Mouse (Mus musculus): Measurements from ENCODE around the gene Rasgef1a. TPM values are rescaled to one million over a fixed set of nuclear protein-coding genes. Genes with fewer than 3 reads are reported as not detected.

Gene Rasgef1a
- total RNA-seq, 1 experiment: 0.94 TPM

DNA sequence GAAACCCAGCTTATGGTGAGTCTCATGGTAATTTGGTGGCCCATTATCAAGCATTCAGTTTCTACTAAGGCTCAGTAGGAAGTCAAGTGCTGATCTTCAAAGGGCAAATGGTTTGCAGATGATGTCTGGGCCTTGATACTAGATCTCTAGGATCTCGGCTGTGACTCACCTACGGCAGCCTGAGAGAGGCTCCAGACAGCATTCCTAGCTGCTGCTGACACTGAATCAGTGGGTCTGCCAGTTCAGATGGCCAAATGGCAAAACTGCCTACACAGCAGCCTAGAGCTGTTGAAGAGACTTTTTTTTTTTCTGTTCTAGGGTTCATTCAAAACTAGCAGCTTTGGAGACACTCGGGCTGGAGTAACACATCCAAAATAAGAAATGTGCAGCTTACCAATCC is 15.8 kb downstream of the Rasgef1a start:
- DNase-seq (ENCODE audit: low read depth, low spot score): no peak
- no peak for TF ChIP-seq HCFC1 (IDR thresholded peaks at IDR 0.05; ENCODE audit: borderline replicate concordance, insufficient read depth, low read length)
- TF ChIP-seq MAFK (IDR thresholded peaks at IDR 0.05; ENCODE audit: insufficient read depth, low read depth, low read length): no peak
- TF ChIP-seq ZC3H11A (IDR thresholded peaks at IDR 0.05; ENCODE audit: borderline replicate concordance, low read depth, low read length): no peak
- no peak for TF ChIP-seq ZNF384 (IDR thresholded peaks at IDR 0.05; ENCODE audit: low read depth, low read length)
- TF ChIP-seq CHD2 (IDR thresholded peaks at IDR 0.05; ENCODE audit: low read depth, low read length): no peak
- no peak overlapping the region for H3K9ac ChIP-seq (ENCODE audit: insufficient read depth, low read depth, low read length, poor library complexity, severe bottlenecking)
- in situ Hi-C loops (cut with MboI; ENCODE audit: low sequenced_read_pairs in 2 of 2, unreplicated experiment in 2 of 2): no loop called here
- no peaks in the 10 kb centered on the region for H3K9me3 ChIP-seq (ENCODE audit: control insufficient read depth, insufficient read depth, low read depth, low read length)
- H3K27ac ChIP-seq (ENCODE audit: insufficient read depth, low read depth, low read length, poor library complexity, severe bottlenecking): no peak overlapping the region
- no peak overlapping the region for H3K4me3 ChIP-seq (ENCODE audit: insufficient read depth in 1 of 2, low read depth in 1 of 2, low read length in 2 of 2, poor library complexity in 1 of 2, severe bottlenecking in 1 of 2)
- H3K4me1 ChIP-seq (ENCODE audit: control insufficient read depth in 2 of 2, insufficient read depth in 2 of 2, low read length in 2 of 2, poor library complexity in 1 of 2): no peaks in the 10 kb centered on the region
- H3K36me3 ChIP-seq (ENCODE audit: control insufficient read depth, insufficient read depth, low read length, poor library complexity, severe bottlenecking): no peaks in the 10 kb centered on the region

DNA sequence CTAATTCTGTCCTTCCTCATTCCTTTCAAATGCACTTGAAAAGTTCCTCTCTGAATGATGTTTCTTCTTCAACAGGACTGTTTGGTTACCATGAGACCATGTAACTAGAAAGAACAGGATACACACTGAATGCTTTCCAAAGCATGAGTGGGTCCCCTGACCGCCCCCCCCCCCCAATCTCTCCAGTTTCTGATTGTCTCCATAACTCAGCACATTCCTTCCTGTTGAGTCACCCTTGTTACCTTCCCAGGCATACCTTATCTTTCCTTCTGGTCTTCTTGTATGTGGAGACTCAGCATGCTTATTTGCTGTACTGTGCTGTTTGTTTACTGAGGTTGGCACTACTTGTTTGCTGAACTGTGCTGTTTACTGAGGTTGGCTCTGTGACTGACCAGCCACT is 20.2 kb downstream of the Rasgef1a start:
- Histone ChIP-seq H3K27ac (ENCODE audit: insufficient read depth, low read depth, low read length, poor library complexity, severe bottlenecking) (no peak overlapping the region), H3K9ac (ENCODE audit: insufficient read depth, low read depth, low read length, poor library complexity, severe bottlenecking) (no peak overlapping the region), H3K9me3 (ENCODE audit: control insufficient read depth, insufficient read depth, low read depth, low read length) (no peaks in the 10 kb centered on the region), H3K4me3 (ENCODE audit: insufficient read depth in 1 of 2, low read depth in 1 of 2, low read length in 2 of 2, poor library complexity in 1 of 2, severe bottlenecking in 1 of 2) (no peak overlapping the region), H3K36me3 (ENCODE audit: control insufficient read depth, insufficient read depth, low read length, poor library complexity, severe bottlenecking) (no peaks in the 10 kb centered on the region), H3K4me1 (ENCODE audit: control insufficient read depth in 2 of 2, insufficient read depth in 2 of 2, low read length in 2 of 2, poor library complexity in 1 of 2) (no peaks in the 10 kb centered on the region)
- TF ChIP-seq HCFC1 (IDR thresholded peaks at IDR 0.05; ENCODE audit: borderline replicate concordance, insufficient read depth, low read length) (no peak), ZNF384 (IDR thresholded peaks at IDR 0.05; ENCODE audit: low read depth, low read length) (no peak), MAFK (IDR thresholded peaks at IDR 0.05; ENCODE audit: insufficient read depth, low read depth, low read length) (no peak), CHD2 (IDR thresholded peaks at IDR 0.05; ENCODE audit: low read depth, low read length) (no peak), ZC3H11A (IDR thresholded peaks at IDR 0.05; ENCODE audit: borderline replicate concordance, low read depth, low read length) (no peak)
- DNase-seq (ENCODE audit: low read depth, low spot score): no peak
- in situ Hi-C loops (cut with MboI; ENCODE audit: low sequenced_read_pairs in 2 of 2, unreplicated experiment in 2 of 2): no loop called here

DNA sequence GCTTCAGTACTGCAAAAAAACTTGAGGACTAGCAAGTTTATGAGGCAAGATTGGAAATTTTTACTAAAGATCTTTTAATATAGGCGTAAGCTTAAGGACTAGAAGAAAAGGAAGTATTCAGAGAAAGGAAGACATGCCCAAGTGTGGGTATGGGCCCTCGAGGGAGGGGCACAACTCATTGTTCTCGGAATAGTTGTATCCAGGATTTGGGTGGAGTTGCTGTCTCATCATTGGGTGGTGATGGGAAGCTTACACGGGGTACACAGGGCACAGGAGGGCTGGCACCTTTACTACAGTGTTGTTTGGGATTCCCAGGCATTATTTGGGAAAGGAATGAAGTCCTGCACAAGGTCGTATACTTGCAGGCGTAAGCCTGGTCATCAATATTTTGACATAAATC is 24.4 kb downstream of the Rasgef1a start:
- Histone ChIP-seq H3K9me3 (ENCODE audit: control insufficient read depth, insufficient read depth, low read depth, low read length) (no peaks in the 10 kb centered on the region), H3K36me3 (ENCODE audit: control insufficient read depth, insufficient read depth, low read length, poor library complexity, severe bottlenecking) (no peaks in the 10 kb centered on the region), H3K4me3 (ENCODE audit: insufficient read depth in 1 of 2, low read depth in 1 of 2, low read length in 2 of 2, poor library complexity in 1 of 2, severe bottlenecking in 1 of 2) (no peak overlapping the region), H3K9ac (ENCODE audit: insufficient read depth, low read depth, low read length, poor library complexity, severe bottlenecking) (no peak overlapping the region), H3K27ac (ENCODE audit: insufficient read depth, low read depth, low read length, poor library complexity, severe bottlenecking) (no peak overlapping the region), H3K4me1 (ENCODE audit: control insufficient read depth in 2 of 2, insufficient read depth in 2 of 2, low read length in 2 of 2, poor library complexity in 1 of 2) (no peaks in the 10 kb centered on the region)
- in situ Hi-C loops (cut with MboI; ENCODE audit: low sequenced_read_pairs in 2 of 2, unreplicated experiment in 2 of 2): no loop called here
- TF ChIP-seq ZC3H11A (IDR thresholded peaks at IDR 0.05; ENCODE audit: borderline replicate concordance, low read depth, low read length) (no peak), ZNF384 (IDR thresholded peaks at IDR 0.05; ENCODE audit: low read depth, low read length) (no peak), CHD2 (IDR thresholded peaks at IDR 0.05; ENCODE audit: low read depth, low read length) (no peak), MAFK (IDR thresholded peaks at IDR 0.05; ENCODE audit: insufficient read depth, low read depth, low read length) (no peak), HCFC1 (IDR thresholded peaks at IDR 0.05; ENCODE audit: borderline replicate concordance, insufficient read depth, low read length) (no peak)
- DNase-seq (ENCODE audit: low read depth, low spot score): no peak

DNA sequence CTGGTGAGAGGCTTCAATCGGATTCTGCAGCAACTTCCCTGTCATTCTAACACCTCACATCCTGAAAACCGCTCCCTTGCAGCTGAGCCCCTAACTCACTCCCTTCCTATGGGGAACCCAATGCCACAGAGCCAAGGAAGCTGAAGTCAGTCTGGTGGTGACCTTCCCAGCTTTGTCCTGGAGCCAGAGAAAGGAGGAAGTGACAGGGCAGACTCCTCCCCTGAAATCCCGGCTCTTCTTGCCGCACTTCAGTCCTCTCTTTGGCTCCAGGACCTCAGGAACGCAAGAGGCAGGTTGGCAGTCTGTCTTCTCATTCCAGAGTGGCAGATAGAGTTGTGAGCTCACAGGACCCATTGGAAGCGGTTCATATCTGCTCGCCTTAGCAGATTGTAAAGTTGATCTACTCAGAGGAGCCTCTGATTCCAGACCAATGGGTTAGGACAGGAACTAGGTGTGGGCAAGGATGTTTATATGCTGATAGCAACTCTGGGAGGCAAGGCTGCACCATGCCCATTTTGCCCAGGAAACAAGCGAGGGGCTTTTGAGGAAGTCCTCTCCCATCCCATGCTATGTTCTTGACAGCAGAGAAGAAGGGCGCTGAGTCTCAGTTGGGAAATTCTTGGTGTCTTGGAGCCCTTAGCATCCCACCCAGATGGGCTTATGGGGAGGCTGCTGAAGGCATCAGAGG is 25.0 kb downstream of the Rasgef1a start:
- Histone ChIP-seq H3K4me3 (ENCODE audit: insufficient read depth in 1 of 2, low read depth in 1 of 2, low read length in 2 of 2, poor library complexity in 1 of 2, severe bottlenecking in 1 of 2) (no peak overlapping the region), H3K4me1 (ENCODE audit: control insufficient read depth in 2 of 2, insufficient read depth in 2 of 2, low read length in 2 of 2, poor library complexity in 1 of 2) (no peaks in the 10 kb centered on the region), H3K9me3 (ENCODE audit: control insufficient read depth, insufficient read depth, low read depth, low read length) (no peaks in the 10 kb centered on the region), H3K9ac (ENCODE audit: insufficient read depth, low read depth, low read length, poor library complexity, severe bottlenecking) (no peak overlapping the region), H3K36me3 (ENCODE audit: control insufficient read depth, insufficient read depth, low read length, poor library complexity, severe bottlenecking) (no peaks in the 10 kb centered on the region), H3K27ac (ENCODE audit: insufficient read depth, low read depth, low read length, poor library complexity, severe bottlenecking) (no peak overlapping the region)
- in situ Hi-C loops (cut with MboI; ENCODE audit: low sequenced_read_pairs in 2 of 2, unreplicated experiment in 2 of 2): no loop called here
- TF ChIP-seq ZNF384 (IDR thresholded peaks at IDR 0.05; ENCODE audit: low read depth, low read length): no peak
- no peak for TF ChIP-seq HCFC1 (IDR thresholded peaks at IDR 0.05; ENCODE audit: borderline replicate concordance, insufficient read depth, low read length)
- no peak for DNase-seq (ENCODE audit: low read depth, low spot score)

DNA sequence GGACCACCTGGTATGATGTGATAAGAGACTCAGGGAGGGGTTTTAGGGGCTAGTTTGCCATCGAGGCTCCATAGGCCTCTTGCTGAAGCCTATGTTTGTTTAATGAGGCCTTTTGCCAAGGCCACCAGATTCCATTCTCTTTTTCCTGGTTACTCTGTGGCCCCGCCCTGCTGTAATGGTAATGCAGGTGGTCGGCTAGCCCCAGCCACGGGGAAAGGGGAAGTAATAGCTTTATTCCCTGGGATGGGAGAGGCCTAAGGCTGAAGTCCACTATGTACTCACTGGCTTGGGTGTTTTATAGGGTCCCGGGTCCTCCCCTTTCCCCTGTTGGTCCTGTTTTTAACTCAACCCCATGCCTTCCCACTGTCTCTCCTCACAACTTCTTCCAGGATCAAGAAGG is 25.6 kb downstream of the Rasgef1a start:
- TF ChIP-seq ZNF384 (IDR thresholded peaks at IDR 0.05; ENCODE audit: low read depth, low read length) (no peak), MAFK (IDR thresholded peaks at IDR 0.05; ENCODE audit: insufficient read depth, low read depth, low read length) (no peak)
- H3K27ac ChIP-seq (ENCODE audit: insufficient read depth, low read depth, low read length, poor library complexity, severe bottlenecking): no peak overlapping the region
- no peak for DNase-seq (ENCODE audit: low read depth, low spot score)
- H3K9me3 ChIP-seq (ENCODE audit: control insufficient read depth, insufficient read depth, low read depth, low read length): no peaks in the 10 kb centered on the region
- no peaks in the 10 kb centered on the region for H3K36me3 ChIP-seq (ENCODE audit: control insufficient read depth, insufficient read depth, low read length, poor library complexity, severe bottlenecking)
- in situ Hi-C loops (cut with MboI; ENCODE audit: low sequenced_read_pairs in 2 of 2, unreplicated experiment in 2 of 2): no loop called here
- H3K9ac ChIP-seq (ENCODE audit: insufficient read depth, low read depth, low read length, poor library complexity, severe bottlenecking): no peak overlapping the region
- H3K4me3 ChIP-seq (ENCODE audit: insufficient read depth in 1 of 2, low read depth in 1 of 2, low read length in 2 of 2, poor library complexity in 1 of 2, severe bottlenecking in 1 of 2): no peak overlapping the region
- H3K4me1 ChIP-seq (ENCODE audit: control insufficient read depth in 2 of 2, insufficient read depth in 2 of 2, low read length in 2 of 2, poor library complexity in 1 of 2): no peaks in the 10 kb centered on the region

Measured in ES-E14 (cell line).